Mouse (Mus musculus) testis, postnatal 14 days (tissue): ENCODE measurements around the gene Hoxb7.

Experiments
- DNase-seq: peaks from one replicate; pipeline ENCODE4 v3.0.0; 2021; ENCODE audit warnings: low spot score

Gene Hoxb7

DNA sequence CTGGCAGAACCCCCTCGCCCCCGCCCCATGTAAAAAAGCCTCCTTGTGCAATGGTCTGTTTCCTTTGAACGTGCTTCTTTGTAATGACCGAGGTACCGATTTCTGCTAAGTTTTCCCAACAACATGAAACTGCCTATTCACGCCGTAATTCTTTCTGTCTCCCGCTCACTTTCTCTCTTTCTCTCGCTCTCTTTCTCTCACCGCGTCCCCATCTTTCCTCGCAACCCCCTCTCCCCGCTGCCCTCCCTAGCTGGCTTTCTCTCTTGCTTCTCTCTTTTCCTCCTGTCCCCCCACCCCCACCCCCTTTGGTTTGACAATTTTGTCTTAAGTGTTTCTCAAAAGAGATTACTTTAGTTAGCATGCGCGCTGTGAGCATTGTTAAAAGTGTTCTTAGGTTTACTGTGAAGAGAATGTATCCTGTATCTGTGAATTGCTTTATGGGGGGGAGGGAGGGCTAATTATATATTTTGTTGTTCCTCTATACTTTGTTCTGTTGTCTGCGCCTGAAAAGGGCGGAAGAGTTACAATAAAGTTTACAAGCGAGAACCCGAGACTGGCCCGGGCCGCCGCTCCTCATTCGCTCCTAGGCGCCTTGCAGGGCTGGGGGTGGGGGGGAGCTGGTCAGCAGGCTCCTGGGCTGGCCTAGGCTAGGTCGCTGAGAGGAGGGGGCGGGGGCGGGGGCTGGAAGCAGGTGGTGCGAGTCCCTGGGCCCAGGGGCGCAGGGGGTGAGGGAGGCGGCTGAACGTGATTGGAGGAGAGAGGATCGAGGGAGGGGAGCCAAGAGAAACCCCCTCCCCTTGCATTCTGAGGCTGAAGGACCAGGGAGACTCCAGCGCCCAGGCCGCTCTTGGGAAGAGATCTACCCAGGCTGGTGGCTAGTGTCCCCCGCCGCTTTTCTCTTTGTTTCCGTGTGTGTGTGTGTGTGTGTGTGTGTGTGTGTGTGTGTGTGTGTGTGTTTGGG, 1.4 kb upstream of the Hoxb7 start:
- peak; percentile 50 for DNase-seq

- DNase-seq, result no peak
Measured at GRCm38 (mm10) chr11:96286739-96287385, 439 bp downstream of the Hoxb7 start.

GRCm38 (mm10) chr11:96287411-96287810, 988 bp downstream of the Hoxb7 start:
- DNase-seq, result no peak

GRCm38 (mm10) chr11:96288455-96289221, 2.2 kb downstream of the Hoxb7 start:
- DNase-seq, result no peak

GRCm38 (mm10) chr11:96289293-96289692, 2.9 kb downstream of the Hoxb7 start:
- no peak for DNase-seq

DNA sequence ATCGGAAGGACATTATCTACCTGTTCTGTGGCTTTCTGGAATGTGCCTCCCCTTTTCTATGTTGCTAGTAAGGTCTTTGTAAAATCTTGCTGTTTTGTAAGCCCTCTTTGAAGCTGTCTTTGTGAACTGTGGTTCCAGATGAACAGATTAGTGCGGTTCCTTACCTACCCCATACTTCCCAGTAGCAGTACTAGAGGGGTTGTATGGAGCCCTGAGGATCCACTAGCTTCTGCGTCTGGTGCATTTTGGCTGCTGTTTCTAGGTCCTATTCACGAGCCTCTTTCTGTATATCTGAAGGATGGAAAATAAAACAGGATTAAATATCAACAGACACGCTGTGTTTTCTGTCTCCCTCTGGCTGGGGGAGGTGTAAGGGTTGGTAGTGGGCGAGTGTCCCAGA, 3.4 kb downstream of the Hoxb7 start:
- DNase-seq, result no peak

DNA sequence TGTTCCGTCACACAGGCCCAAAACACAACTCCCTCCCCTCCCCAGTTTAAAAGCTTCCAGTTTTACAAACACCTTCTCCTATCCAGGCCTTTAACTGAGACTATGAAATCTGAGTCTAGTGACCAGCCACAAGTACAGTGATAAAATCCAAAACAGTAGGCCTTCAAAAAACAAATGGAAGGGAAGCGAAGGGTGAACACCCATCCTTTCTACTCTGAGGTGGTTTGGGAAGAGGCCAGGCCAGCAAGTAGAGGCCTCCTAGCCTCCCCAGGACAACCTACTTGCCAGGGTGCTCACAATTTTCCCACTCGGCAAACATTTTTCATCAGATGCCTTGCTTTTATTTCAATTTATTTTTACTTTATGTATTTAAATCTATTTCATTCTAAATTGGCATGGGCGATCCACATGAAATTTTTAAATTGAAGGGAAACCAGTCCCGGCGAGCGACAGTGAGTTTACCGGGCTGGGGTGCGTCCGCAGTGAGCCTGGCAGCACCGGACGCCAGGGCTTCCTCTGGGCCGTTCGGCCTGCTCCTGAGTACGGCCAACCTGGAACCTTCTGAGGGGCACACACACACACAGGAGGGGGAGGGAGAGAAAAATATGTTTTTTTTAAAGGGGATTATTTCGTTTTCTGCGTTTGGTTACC, 4.4 kb downstream of the Hoxb7 start:
- no peak for DNase-seq

DNA sequence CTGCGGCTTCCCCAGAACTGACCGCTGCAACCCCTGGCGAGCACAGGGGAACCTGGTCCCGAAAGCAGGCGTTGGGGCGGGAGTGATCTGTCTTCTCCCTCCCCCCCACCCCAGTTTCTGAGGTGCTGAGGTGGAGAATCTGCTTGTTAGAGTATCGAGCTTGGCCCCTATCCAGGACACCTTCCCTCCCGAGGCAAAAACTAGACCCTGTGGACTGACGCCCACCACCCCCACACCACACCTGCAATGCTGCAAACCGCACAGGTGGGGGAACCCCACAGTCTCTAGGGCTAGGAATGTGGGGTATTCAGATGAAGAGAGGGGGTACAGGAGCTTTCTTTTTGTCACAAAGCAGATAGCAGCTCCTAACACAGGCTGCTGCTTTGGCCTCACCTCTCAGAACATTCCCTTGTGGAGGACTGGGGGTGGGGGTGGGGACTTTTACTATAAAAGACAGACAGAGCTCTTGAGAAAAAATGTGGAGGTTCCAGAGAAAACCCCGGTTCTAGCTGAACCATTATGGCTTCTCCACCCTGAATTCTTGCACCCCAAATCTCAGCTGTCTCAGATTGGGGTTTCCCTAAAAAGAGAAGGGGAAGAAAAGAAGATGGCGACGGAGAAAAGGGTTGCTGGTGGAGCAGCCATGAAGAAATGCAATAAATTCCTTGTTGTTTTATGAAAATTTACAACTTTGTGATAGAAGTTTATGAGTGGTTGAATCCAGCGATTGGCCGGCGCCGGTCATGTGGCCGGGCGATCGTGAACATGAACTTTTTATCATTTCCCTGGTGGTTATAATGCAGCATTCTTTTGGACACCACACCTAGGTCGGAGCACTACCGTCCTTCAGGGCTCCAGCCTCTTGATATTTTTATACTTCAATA, 5.5 kb downstream of the Hoxb7 start, which contains the start of gene Hoxb6:
Hoxb6 (plus strand) TSS at position 796 of the 884 bp plus-strand sequence.
- DNase-seq, result no peak

DNA sequence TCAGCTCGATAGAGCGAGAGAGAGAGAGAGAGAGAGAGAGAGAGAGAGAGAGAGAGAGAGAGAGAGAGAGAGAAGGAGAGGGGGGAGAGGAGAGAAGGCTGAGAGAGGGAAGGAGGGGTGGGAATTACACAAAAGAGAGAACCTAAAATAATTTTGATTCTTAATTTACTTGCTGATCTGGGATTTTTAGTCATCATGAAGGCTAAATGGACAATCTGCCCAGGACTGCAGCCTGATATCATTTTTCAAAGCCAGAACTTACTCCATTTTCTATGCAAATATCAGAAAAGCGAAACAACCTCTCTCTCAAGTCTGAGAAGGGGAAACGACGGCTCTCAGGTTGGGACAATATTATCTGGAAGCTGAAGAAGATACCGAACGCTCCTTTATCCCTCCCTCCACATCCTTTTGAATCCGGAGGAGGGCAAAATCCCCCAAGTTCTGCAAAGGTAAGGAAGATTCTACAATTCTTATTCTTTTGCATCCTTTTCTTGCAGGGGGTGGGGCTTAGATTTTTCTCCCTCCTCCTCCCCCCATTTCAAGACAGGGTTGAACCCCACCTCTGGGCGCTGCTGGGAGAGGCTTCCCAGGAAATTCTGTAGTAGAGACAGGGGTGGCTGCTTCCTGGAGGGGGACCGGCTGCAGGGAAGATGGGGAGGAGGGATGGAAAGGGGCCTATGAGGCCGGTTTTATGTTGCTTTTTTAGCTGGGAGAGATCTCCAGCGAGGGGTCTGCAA, 6.3 kb downstream of the Hoxb7 start:
- DNase-seq, result no peak

DNA sequence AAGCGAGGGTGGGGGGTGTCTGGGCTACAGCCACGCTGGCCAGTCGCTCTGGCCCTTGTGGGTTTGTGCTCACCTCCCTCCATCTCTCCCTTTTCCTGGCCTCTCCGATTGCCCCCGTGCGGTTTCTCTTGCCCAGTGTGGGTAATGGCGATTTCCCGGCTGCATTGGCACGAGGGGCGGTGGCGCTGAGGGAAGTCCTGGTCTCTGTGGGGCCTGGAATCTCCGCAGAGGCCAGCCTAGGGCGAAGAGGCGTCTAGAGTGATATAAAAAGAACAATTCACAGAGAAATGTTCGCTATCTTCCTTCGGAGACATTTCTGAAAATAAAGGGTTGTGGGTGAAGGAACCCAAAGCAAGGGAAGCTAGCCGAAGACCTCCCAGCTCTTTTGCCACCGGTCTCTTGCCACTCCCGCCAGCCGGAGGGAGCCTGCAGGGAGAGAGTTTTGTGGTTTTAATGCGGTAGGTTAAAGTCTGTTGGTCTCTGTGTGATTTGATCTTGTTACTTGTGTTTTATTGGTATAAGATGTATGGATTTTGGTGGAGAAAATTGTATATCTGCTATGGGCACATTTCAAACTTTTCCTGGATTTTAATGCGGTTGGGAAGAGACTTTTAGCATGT, 7.0 kb downstream of the Hoxb7 start:
- no peak for DNase-seq

GRCm38 (mm10) chr11:96294245-96295091, 8.0 kb downstream of the Hoxb7 start:
- DNase-seq, result peak; percentile 52

DNA sequence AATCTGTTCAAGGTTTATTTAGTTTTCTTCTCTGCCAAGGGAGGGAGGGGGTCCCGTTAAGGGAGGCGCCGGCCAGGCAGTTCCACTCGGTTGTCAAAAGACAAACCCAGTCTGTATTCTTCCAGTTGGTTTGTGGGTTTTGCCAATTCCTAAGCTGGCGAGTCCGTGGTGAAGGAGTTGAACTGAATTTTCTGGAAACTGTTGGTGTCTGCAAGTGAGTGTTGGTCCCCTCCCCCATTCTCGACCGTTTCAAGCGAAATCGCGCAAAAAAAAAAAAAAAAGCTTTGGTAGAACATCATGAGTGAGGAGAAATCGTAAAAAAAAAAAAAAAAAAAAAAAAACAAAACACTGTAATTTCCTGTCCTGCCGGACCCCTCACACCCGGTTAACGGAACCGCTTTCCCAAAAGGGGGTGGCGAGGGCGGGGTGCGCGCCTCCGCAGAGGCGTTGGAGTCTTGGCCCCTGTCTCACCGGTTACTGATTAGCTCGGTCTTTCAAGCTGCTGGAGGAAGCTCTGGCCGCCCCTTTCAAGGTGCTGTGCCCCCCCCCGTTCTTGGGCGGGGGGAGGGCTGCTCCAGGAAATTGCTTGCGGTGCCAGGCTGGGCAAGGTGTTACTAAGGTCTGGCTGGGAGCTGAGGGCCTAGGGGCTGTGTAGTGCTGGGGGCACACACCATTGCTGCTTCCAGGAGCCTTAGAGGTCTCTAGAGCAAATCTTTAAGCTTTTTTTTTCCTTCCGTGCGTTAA, 8.8 kb downstream of the Hoxb7 start:
- DNase-seq, result no peak

GRCm38 (mm10) chr11:96296997-96297396, 10.6 kb downstream of the Hoxb7 start:
- no peak for DNase-seq

GRCm38 (mm10) chr11:96297428-96297827, 11.0 kb downstream of the Hoxb7 start:
- no peak for DNase-seq

DNA sequence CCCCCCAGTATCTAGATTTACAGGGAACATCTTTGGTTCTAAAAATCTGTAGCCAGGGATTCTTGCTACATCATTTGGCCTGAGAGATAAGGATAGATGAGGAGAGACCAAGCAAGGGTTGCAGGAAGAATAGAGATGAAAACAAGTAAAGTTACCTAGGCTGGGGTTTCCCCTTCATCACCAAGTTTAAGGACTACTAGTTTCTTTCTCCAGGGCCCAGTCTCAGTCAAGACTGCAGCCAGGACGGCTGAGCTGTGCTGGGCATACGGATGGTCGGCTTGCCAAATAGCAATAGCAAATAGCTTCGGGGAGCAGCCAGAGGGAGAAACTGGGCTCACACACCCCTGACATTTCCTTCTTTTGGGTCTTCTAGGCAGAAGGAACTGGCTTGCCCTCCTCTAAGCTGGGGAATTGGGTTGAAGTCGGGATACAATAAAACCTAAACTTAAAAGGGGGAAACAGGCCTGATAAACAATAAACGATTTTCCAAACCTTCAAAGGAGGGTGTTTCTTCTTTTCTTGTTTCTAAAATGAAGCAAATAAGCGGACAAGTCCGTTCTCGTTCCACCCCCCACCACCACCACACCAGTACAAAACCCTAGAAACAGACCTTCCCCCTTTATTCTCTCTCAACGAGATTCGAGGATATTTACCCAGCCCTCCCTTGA, 11.7 kb downstream of the Hoxb7 start:
- DNase-seq, result no peak

- DNase-seq, result no peak
Measured at GRCm38 (mm10) chr11:96298895-96299667, 12.7 kb downstream of the Hoxb7 start.

DNA sequence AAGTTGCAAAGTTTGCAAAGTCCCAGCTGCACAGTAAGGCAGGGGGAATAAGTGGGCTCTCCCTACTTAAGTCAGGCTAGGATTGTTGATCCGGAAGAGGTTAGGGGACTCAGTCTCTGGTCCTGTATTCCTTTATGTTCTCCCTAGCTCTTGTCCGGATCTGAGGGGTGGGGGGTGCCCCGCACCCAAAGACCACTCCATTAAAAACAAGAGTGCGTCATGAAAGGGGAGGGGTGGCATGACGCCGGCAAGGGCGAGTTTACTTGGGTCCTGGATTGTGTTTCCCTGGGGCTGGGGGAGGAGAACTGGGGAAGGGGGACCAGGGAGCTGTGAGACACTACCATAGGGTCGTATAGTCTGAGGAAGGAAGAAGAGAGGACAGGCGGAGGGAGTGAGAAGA, 13.4 kb downstream of the Hoxb7 start:
- no peak for DNase-seq
